In genomic region chr16:17146772-17147235, GRCm38 (mm10) we compare ENCODE assay signal across 8 mouse cellular contexts. TPM values are rescaled to one million over a fixed set of nuclear protein-coding genes. Genes with fewer than 3 reads are reported as not detected.
DNase-seq lines count a peak whose midpoint lies in the region; ATAC-seq and TF ChIP-seq lines count a peak whose summit lies in the region.

Gene Ccdc116 (minus strand): TSS chr16:17147229.

- H3K4me3 ChIP-seq in G1E (ENCODE audit: low read depth, low read length), result peak within 1 kb of the TSS; percentile 76
- H3K4me3 ChIP-seq in forebrain, embryonic 15.5 days, result peak within 1 kb of the TSS; percentile 52
- H3K4me3 ChIP-seq in liver, postnatal 0 days (ENCODE audit: low read depth, low read length), result peak within 1 kb of the TSS; percentile 58
- H3K4me3 ChIP-seq in neural tube, embryonic 13.5 days, result peak within 1 kb of the TSS; percentile 66

- no peaks in the 10 kb centered on the region for H3K27me3 ChIP-seq in G1E (ENCODE audit: insufficient read depth, low read length)
- peaks cover 5% of the 10 kb centered on the region; the same call in 1 of the 2 replicates for H3K27me3 ChIP-seq in forebrain, embryonic 15.5 days
- H3K27me3 ChIP-seq in liver, postnatal 0 days (ENCODE audit: insufficient read depth, low read length), result no peaks in the 10 kb centered on the region
- H3K27me3 ChIP-seq in neural tube, embryonic 13.5 days, result peaks cover 7% of the 10 kb centered on the region

- no peak for TF ChIP-seq CTCF in G1E (IDR thresholded peaks at IDR 0.05; ENCODE audit: low read depth, low read length)
- peak; percentile 67 for TF ChIP-seq CTCF in liver, postnatal 0 days (IDR thresholded peaks at IDR 0.05; ENCODE audit: low read depth)

- H3K9me3 ChIP-seq in G1E (replicated peaks), result no peaks in the 10 kb centered on the region
- H3K9me3 ChIP-seq in forebrain, embryonic 15.5 days, result no peaks in the 10 kb centered on the region
- no peaks in the 10 kb centered on the region for H3K9me3 ChIP-seq in liver, postnatal 0 days (ENCODE audit: low read length)
- H3K9me3 ChIP-seq in neural tube, embryonic 13.5 days, result no peaks in the 10 kb centered on the region

- peaks cover 37% of the 10 kb centered on the region for H3K4me1 ChIP-seq in G1E (ENCODE audit: insufficient read depth, low read depth, low read length)
- peaks cover 15% of the 10 kb centered on the region for H3K4me1 ChIP-seq in forebrain, embryonic 15.5 days
- H3K4me1 ChIP-seq in liver, postnatal 0 days (ENCODE audit: insufficient read depth), result peaks cover 15% of the 10 kb centered on the region
- H3K4me1 ChIP-seq in neural tube, embryonic 13.5 days (replicated peaks), result peaks cover 17% of the 10 kb centered on the region

- TF ChIP-seq EP300 in liver, postnatal 0 days (IDR thresholded peaks at IDR 0.05; ENCODE audit: low read depth), result no peak

- 0% methylated on average over 34 of the region's 34 CpGs for WGBS in forebrain, embryonic 15.5 days
- under 1% methylated on average over 34 of the region's 34 CpGs for WGBS in liver, postnatal 0 days (ENCODE audit: insufficient replicate concordance)
- WGBS in neural tube, embryonic 13.5 days, result under 1% methylated on average over 34 of the region's 34 CpGs

- peak within 1 kb of the TSS; percentile 47 for H3K9ac ChIP-seq in forebrain, embryonic 15.5 days (replicated peaks)
- peak within 1 kb of the TSS; percentile 46 for H3K9ac ChIP-seq in liver, postnatal 0 days (replicated peaks)
- H3K9ac ChIP-seq in neural tube, embryonic 13.5 days, result peak within 1 kb of the TSS; percentile 70

- DNase-seq in G1E (ENCODE audit: low spot score), result peak; percentile 86
- DNase-seq in cerebellum, adult 11-12 months, result peak; percentile 85
- DNase-seq in heart, postnatal 25 days (ENCODE audit: low spot score), result peak; percentile 45
- DNase-seq in layer of hippocampus, adult 11-12 months (ENCODE audit: low spot score), result peak; percentile 83
- DNase-seq in liver, postnatal 0 days, result peak; percentile 86
- peak; percentile 84 for DNase-seq in telencephalon, adult 2 months (ENCODE audit: low read depth, low spot score)

- peaks cover 65% of the 10 kb centered on the region for H3K36me3 ChIP-seq in G1E (replicated peaks)
- no peaks in the 10 kb centered on the region for H3K36me3 ChIP-seq in forebrain, embryonic 15.5 days
- no peaks in the 10 kb centered on the region for H3K36me3 ChIP-seq in liver, postnatal 0 days (replicated peaks; ENCODE audit: insufficient read depth, low read length)
- H3K36me3 ChIP-seq in neural tube, embryonic 13.5 days, result peaks cover 14% of the 10 kb centered on the region

- intact Hi-C loops in heart, postnatal 25 days (cut with DNase I), result no loop called here

- no peak within 1 kb of the TSS; the same call in 1 of the 2 replicates for H3K27ac ChIP-seq in forebrain, embryonic 15.5 days (replicated peaks)
- no peak within 1 kb of the TSS for H3K27ac ChIP-seq in liver, postnatal 0 days (ENCODE audit: low read depth)
- peak within 1 kb of the TSS; percentile 78 for H3K27ac ChIP-seq in neural tube, embryonic 13.5 days (replicated peaks)

- peak within 1 kb of the TSS; percentile 90 for H3K4me2 ChIP-seq in forebrain, embryonic 15.5 days (replicated peaks)
- H3K4me2 ChIP-seq in liver, postnatal 0 days (ENCODE audit: low read depth, low read length), result peak within 1 kb of the TSS; percentile 99
- peak within 1 kb of the TSS; percentile 95 for H3K4me2 ChIP-seq in neural tube, embryonic 13.5 days

- peak; percentile 69 for ATAC-seq in G1E (ENCODE audit: extremely low read depth, insufficient number of reproducible peaks, low FRiP score, poor library complexity, severe bottlenecking)
- peak; percentile 90 for ATAC-seq in forebrain, embryonic 15.5 days (replicated peaks)
- peak; percentile 86 for ATAC-seq in liver, postnatal 0 days
- ATAC-seq in neural tube, embryonic 13.5 days (ENCODE audit: low read depth), result peak; percentile 90

RNA-seq across cellular contexts. Expression of gene Ccdc116, which starts in this region (rescaled TPM):
- total RNA-seq in G1E (2014; fragmentation: Nextera tagmentation), result 3.9 and 5.3 TPM in 2 replicates
- total RNA-seq in G1E (2017), result 2.5 and 2.8 TPM in 2 replicates
- 4.6 TPM in 2 replicates for polyA plus RNA-seq in G1E (2012)
- polyA plus RNA-seq in forebrain, embryonic 15.5 days (2015; fragmentation: Nextera tagmentation; extraction: Ambion mirVana), result 1.3 TPM in 2 replicates
- total RNA-seq in heart, postnatal 25 days (2021), result under 1 TPM in 1 of 2 experiments, not detected in 1; 0.13 TPM
- polyA plus RNA-seq in liver, postnatal 0 days (2015; fragmentation: Nextera tagmentation; extraction: Ambion mirVana), result 0.12 and 0.13 TPM in 2 replicates
- 2.3 and 2.5 TPM in 2 replicates for polyA plus RNA-seq in neural tube, embryonic 13.5 days (2015; fragmentation: Nextera tagmentation; extraction: Ambion mirVana)

Comparison
In these comparisons a context has a peak if more than half of its experiments do, and no peak if none do; other contexts are left out.
1. Peak in DNase-seq in heart, postnatal 25 days; RNA of the gene not detected or under 1 TPM.
2. Peak in DNase-seq, ATAC-seq, H3K4me3 ChIP-seq, H3K9ac ChIP-seq and H3K4me2 ChIP-seq in liver, postnatal 0 days; RNA of the gene not detected or under 1 TPM.